Mouse (Mus musculus): ENCODE measurements at regions not wholly inside any gene's neighbourhood (a gene's known extent, or its start where the extent isn't known, plus 50 kb on each side); places are given as distances from the start of the nearest gene placed in this dataset.
"Not testable (repeated sequence)": the region's sequence is repeated elsewhere in the genome, so short reads cannot be mapped to it uniquely, and the experiment has no call there.

DNA sequence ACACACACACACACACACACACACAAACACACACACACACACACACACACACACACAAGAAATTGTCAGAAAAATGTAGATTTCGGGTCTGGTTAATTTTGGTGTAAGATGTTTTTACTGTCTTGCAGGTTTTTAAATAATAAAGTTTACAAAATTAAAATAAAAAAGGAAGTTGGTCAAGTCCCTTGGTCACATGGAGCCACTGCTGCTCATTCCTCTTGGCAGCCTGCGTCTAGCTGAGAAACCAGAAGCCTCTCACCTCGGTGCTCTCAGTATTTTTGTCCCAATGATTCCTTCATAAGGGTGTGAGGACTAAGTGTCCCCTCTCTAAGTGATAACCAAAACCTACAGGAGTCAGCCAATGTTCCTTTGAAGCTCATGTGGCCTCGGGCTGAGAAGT lies 76.8 kb upstream of the Smg1 start:
- H3K9ac ChIP-seq (replicated peaks): no peak overlapping the region
- no peaks in the 10 kb centered on the region for H3K9me3 ChIP-seq
- 88% methylated on average over 4 of the region's 4 CpGs for WGBS
- ATAC-seq (ENCODE audit: low FRiP score, low read depth): no peak
- no peak overlapping the region for H3K27ac ChIP-seq (replicated peaks)
- no peaks in the 10 kb centered on the region; the same call in 1 of the 2 replicates for H3K27me3 ChIP-seq
- no peak overlapping the region for H3K4me3 ChIP-seq
- no peaks in the 10 kb centered on the region for H3K4me1 ChIP-seq
- H3K4me2 ChIP-seq (replicated peaks): no peak overlapping the region
- no peaks in the 10 kb centered on the region for H3K36me3 ChIP-seq

- 63% methylated on average over 12 of the region's 12 CpGs for WGBS
- no peak overlapping the region for H3K4me2 ChIP-seq (replicated peaks)
- no peaks in the 10 kb centered on the region for H3K9me3 ChIP-seq
- ATAC-seq (ENCODE audit: low FRiP score, low read depth): no peak
- H3K36me3 ChIP-seq: no peaks in the 10 kb centered on the region
- no peaks in the 10 kb centered on the region for H3K4me1 ChIP-seq
- H3K27ac ChIP-seq (replicated peaks): no peak overlapping the region
- no peak overlapping the region for H3K4me3 ChIP-seq
- H3K9ac ChIP-seq (replicated peaks): no peak overlapping the region
- H3K27me3 ChIP-seq: no peaks in the 10 kb centered on the region; the same call in 1 of the 2 replicates
Observed at GRCm38 (mm10) chr7:118318432-118319135, 75.1 kb upstream of the Smg1 start.

DNA sequence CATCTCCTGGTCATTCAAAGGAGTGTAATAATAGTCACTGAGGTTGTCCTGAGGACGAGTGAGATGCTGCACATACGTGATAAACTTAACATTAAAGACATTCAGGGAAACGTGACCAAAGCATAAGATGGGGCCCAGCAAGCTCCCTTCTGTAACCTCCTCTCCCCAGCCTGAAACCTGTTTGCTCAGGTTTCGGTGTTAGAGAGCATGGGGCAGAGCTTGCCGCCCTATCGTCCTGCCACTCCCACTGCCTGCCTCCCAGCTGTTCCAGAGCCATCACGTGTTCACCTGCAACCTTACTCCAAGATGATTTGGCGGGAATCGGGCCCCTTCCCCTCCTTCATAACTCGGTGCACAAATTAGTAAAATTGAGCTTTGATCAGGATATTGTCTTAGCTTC lies 71.4 kb upstream of the Smg1 start:
- not testable (repeated sequence) for H3K4me2 ChIP-seq (replicated peaks); H3K4me1 ChIP-seq; H3K27ac ChIP-seq (replicated peaks); ATAC-seq (ENCODE audit: low FRiP score, low read depth); H3K36me3 ChIP-seq; H3K4me3 ChIP-seq; H3K9me3 ChIP-seq; H3K27me3 ChIP-seq; H3K9ac ChIP-seq (replicated peaks)
- 80% methylated on average over 10 of the region's 10 CpGs for WGBS

- Histone ChIP-seq H3K4me1 (no peaks in the 10 kb centered on the region), H3K9me3 (no peaks in the 10 kb centered on the region), H3K27me3 (no peaks in the 10 kb centered on the region; the same call in 1 of the 2 replicates), H3K36me3 (no peaks in the 10 kb centered on the region), H3K27ac (replicated peaks) (no peak overlapping the region), H3K4me2 (replicated peaks) (no peak overlapping the region), H3K9ac (replicated peaks) (no peak overlapping the region), H3K4me3 (no peak overlapping the region)
- ATAC-seq (ENCODE audit: low FRiP score, low read depth): no peak
- 85% methylated on average over 8 of the region's 8 CpGs for WGBS
Observed at GRCm38 (mm10) chr7:118314228-118314658, 70.8 kb upstream of the Smg1 start.

GRCm38 (mm10) chr7:118313818-118314217 lies 70.3 kb upstream of the Smg1 start:
- Histone ChIP-seq H3K27ac (replicated peaks) (no peak overlapping the region), H3K4me3 (no peak overlapping the region)

GRCm38 (mm10) chr7:118309733-118310132 lies 66.3 kb upstream of the Smg1 start:
- no peak for ATAC-seq (ENCODE audit: low FRiP score, low read depth)
- Histone ChIP-seq H3K36me3 (no peaks in the 10 kb centered on the region), H3K9ac (replicated peaks) (no peak overlapping the region), H3K9me3 (no peaks in the 10 kb centered on the region), H3K27me3 (no peaks in the 10 kb centered on the region), H3K4me3 (no peak overlapping the region), H3K27ac (replicated peaks) (no peak overlapping the region), H3K4me1 (no peaks in the 10 kb centered on the region), H3K4me2 (replicated peaks) (no peak overlapping the region)
- WGBS: 63% methylated on average over 5 of the region's 5 CpGs

More at GRCm38 (mm10) chr7:118313818-118314217, 70.3 kb upstream of the Smg1 start:
- H3K4me1 ChIP-seq: no peaks in the 10 kb centered on the region
- 75% methylated on average over 8 of the region's 8 CpGs for WGBS
- ATAC-seq (ENCODE audit: low FRiP score, low read depth): no peak
- H3K36me3 ChIP-seq: no peaks in the 10 kb centered on the region
- no peak overlapping the region for H3K9ac ChIP-seq (replicated peaks)
- no peaks in the 10 kb centered on the region for H3K9me3 ChIP-seq
- H3K27me3 ChIP-seq: no peaks in the 10 kb centered on the region; the same call in 1 of the 2 replicates
- H3K4me2 ChIP-seq (replicated peaks): no peak overlapping the region

- H3K36me3 ChIP-seq: no peaks in the 10 kb centered on the region
- 92% methylated on average over 2 of the region's 2 CpGs for WGBS
- no peak overlapping the region for H3K27ac ChIP-seq (replicated peaks)
- H3K4me3 ChIP-seq: no peak overlapping the region
- H3K9ac ChIP-seq (replicated peaks): no peak overlapping the region
- ATAC-seq (ENCODE audit: low FRiP score, low read depth): no peak
- H3K4me2 ChIP-seq (replicated peaks): no peak overlapping the region
- H3K9me3 ChIP-seq: no peaks in the 10 kb centered on the region
- H3K4me1 ChIP-seq: no peaks in the 10 kb centered on the region
- H3K27me3 ChIP-seq: no peaks in the 10 kb centered on the region
Observed at GRCm38 (mm10) chr7:118308882-118309281, 65.4 kb upstream of the Smg1 start.

DNA sequence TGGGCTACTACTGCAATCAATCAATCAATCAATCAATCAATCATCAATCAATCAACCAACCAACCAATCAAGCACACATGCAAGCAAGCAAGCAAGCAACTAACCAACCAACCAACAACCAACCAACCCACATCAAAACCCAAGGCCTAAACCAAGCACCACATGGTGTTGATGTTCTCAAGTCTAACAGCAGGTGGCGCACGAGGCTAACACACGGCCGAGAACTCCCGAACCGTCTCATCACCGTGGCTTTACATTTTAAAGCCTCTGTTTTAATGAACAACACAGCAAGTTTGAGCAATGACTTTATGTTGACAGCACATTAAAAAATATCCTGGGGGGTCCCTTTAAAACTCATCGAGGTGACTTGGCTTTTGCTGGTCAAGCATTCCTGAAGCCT lies 61.3 kb upstream of the Smg1 start:
- no peak overlapping the region for H3K9ac ChIP-seq (replicated peaks)
- no peak overlapping the region for H3K4me2 ChIP-seq (replicated peaks)
- no peak overlapping the region for H3K4me3 ChIP-seq
- H3K9me3 ChIP-seq: no peaks in the 10 kb centered on the region
- H3K27ac ChIP-seq (replicated peaks): no peak overlapping the region
- H3K27me3 ChIP-seq: no peaks in the 10 kb centered on the region
- no peaks in the 10 kb centered on the region for H3K36me3 ChIP-seq
- no peaks in the 10 kb centered on the region for H3K4me1 ChIP-seq
- ATAC-seq (ENCODE audit: low FRiP score, low read depth): peak; percentile 52; the same call in 1 of the 2 replicates
- WGBS: 0% methylated on average over 8 of the region's 8 CpGs

- Histone ChIP-seq H3K4me3 (no peak overlapping the region), H3K4me2 (replicated peaks) (no peak overlapping the region), H3K27me3 (no peaks in the 10 kb centered on the region), H3K36me3 (no peaks in the 10 kb centered on the region), H3K4me1 (no peaks in the 10 kb centered on the region), H3K9me3 (no peaks in the 10 kb centered on the region), H3K9ac (replicated peaks) (no peak overlapping the region), H3K27ac (replicated peaks) (no peak overlapping the region)
- ATAC-seq (ENCODE audit: low FRiP score, low read depth): no peak
- WGBS: 76% methylated on average over 2 of the region's 2 CpGs
Observed at GRCm38 (mm10) chr7:118304338-118304737, 60.9 kb upstream of the Smg1 start.

GRCm38 (mm10) chr7:118303921-118304320 lies 60.5 kb upstream of the Smg1 start:
- Histone ChIP-seq H3K9ac (replicated peaks) (no peak overlapping the region), H3K27ac (replicated peaks) (no peak overlapping the region), H3K4me3 (no peak overlapping the region), H3K4me2 (replicated peaks) (no peak overlapping the region), H3K27me3 (no peaks in the 10 kb centered on the region), H3K9me3 (no peaks in the 10 kb centered on the region), H3K4me1 (no peaks in the 10 kb centered on the region), H3K36me3 (no peaks in the 10 kb centered on the region)
- WGBS: 93% methylated on average over 6 of the region's 6 CpGs
- no peak for ATAC-seq (ENCODE audit: low FRiP score, low read depth)

- Histone ChIP-seq H3K9me3 (no peaks in the 10 kb centered on the region), H3K4me3 (no peak overlapping the region), H3K27me3 (no peaks in the 10 kb centered on the region), H3K27ac (replicated peaks) (no peak overlapping the region), H3K36me3 (no peaks in the 10 kb centered on the region), H3K4me2 (replicated peaks) (no peak overlapping the region), H3K4me1 (peaks cover 5% of the 10 kb centered on the region; the same call in 1 of the 2 replicates), H3K9ac (replicated peaks) (no peak overlapping the region)
- 0 out of 2 replicates have a peak, but pooled peaks have one; percentile 27 for ATAC-seq (ENCODE audit: low FRiP score, low read depth)
- 69% methylated on average over 7 of the region's 7 CpGs for WGBS
Observed at GRCm38 (mm10) chr7:118300678-118301342, 57.3 kb upstream of the Smg1 start.

DNA sequence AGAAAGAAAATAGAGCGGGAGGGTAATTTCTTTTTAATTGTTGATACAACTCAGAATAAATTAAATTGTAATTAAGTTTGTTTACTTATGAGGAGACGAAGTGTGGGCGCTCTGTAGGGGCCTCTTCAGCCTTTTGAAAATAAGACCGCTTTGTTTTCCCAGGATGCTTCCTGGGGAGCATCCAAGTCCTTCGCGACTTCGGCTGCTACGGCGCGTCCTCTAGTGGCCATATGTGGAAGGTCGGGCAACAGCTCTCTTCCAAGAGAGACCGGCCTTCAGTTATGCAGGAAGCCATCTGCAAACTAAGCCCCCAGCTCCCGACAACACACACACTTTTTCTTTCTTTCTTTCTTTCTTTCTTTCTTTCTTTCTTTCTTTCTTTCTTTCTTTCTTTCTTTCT lies 54.1 kb upstream of the Smg1 start:
- Histone ChIP-seq H3K9ac (replicated peaks) (no peak overlapping the region), H3K4me2 (replicated peaks) (peak overlapping the region; percentile 36), H3K9me3 (peaks cover 6% of the 10 kb centered on the region; the same call in 1 of the 2 replicates), H3K4me3 (no peak overlapping the region), H3K4me1 (peaks cover 5% of the 10 kb centered on the region; the same call in 1 of the 2 replicates), H3K27ac (replicated peaks) (no peak overlapping the region), H3K36me3 (no peaks in the 10 kb centered on the region), H3K27me3 (no peaks in the 10 kb centered on the region)
- WGBS: 2% methylated on average over 13 of the region's 13 CpGs
- peak; percentile 79 for ATAC-seq (ENCODE audit: low FRiP score, low read depth)
